Mouse (Mus musculus): ENCODE measurements around the gene Pon1.

GRCm38 (mm10) chr6:5138875-5139631 lies 54.7 kb downstream of the Pon1 start:
- TF ChIP-seq HCFC1 (IDR thresholded peaks at IDR 0.05; ENCODE audit: borderline replicate concordance, insufficient read depth, low read length) (no peak), MAFK (IDR thresholded peaks at IDR 0.05; ENCODE audit: insufficient read depth, low read depth, low read length) (no peak), ZC3H11A (IDR thresholded peaks at IDR 0.05; ENCODE audit: borderline replicate concordance, low read depth, low read length) (no peak), CHD2 (IDR thresholded peaks at IDR 0.05; ENCODE audit: low read depth, low read length) (no peak), ZNF384 (IDR thresholded peaks at IDR 0.05; ENCODE audit: low read depth, low read length) (no peak)
